1 mouse cellular context compared by ENCODE assay signal in genomic region chr6:120539132-120539759, GRCm38 (mm10).
TF ChIP-seq lines count a peak whose summit lies in the region.

No protein-coding gene starts in this region.

TF ChIP-seq in CH12.LX, 34 proteins besides CTCF, POLR2A, EP300 and RAD21 (continued from another document):
- TF ChIP-seq TBP (conservative IDR thresholded peaks at IDR 0.05; ENCODE audit: low read depth, low read length) (no peak), NELFE (IDR thresholded peaks at IDR 0.05; ENCODE audit: low read depth, low read length) (peak; percentile 64; the same call in 1 of the 2 replicates), MYC (IDR thresholded peaks at IDR 0.05; ENCODE audit: low read depth, low read length) (peak; percentile 76; the same call in 1 of the 2 replicates), E2F4 (IDR thresholded peaks at IDR 0.05; ENCODE audit: insufficient replicate concordance, low read depth, low read length) (no peak), MXI1 (IDR thresholded peaks at IDR 0.05; ENCODE audit: low read depth, low read length) (peak; percentile 63; the same call in 1 of the 2 replicates), ZC3H11A (IDR thresholded peaks at IDR 0.05; ENCODE audit: low read depth, low read length) (peak; percentile 96), GABPA (IDR thresholded peaks at IDR 0.05; ENCODE audit: insufficient replicate concordance, low read depth, low read length) (no peak), HCFC1 (IDR thresholded peaks at IDR 0.05; ENCODE audit: low read depth, low read length) (peak; percentile 55), KAT2A (IDR thresholded peaks at IDR 0.05; ENCODE audit: insufficient replicate concordance, low read length) (no peak), JUN (IDR thresholded peaks at IDR 0.05; ENCODE audit: insufficient read depth, low read depth, low read length) (no peak), CHD1 (IDR thresholded peaks at IDR 0.05; ENCODE audit: low read depth, low read length) (no peak), ZNF384 (IDR thresholded peaks at IDR 0.05; ENCODE audit: low read depth, low read length) (no peak; the same call in 1 of the 2 replicates), SMC3 (IDR thresholded peaks at IDR 0.05; ENCODE audit: low read depth, low read length) (peak; percentile 99), ZKSCAN1 (IDR thresholded peaks at IDR 0.05; ENCODE audit: borderline replicate concordance, low read depth, low read length) (no peak), NRF1 (IDR thresholded peaks at IDR 0.05; ENCODE audit: low read depth, low read length) (peak; percentile 44; the same call in 1 of the 2 replicates), CHD2 (IDR thresholded peaks at IDR 0.05; ENCODE audit: low read length) (no peak), IRF4 (IDR thresholded peaks at IDR 0.05; ENCODE audit: low read depth, low read length) (peak; percentile 74; the same call in 1 of the 2 replicates), JUND (conservative IDR thresholded peaks at IDR 0.05; ENCODE audit: low read depth, low read length) (no peak), USF1 (IDR thresholded peaks at IDR 0.05; ENCODE audit: low read depth, low read length) (no peak)
TF ChIP-seq in CH12.LX: peak in this region for 14.
